Mouse (Mus musculus) stomach, postnatal 0 days (tissue): ENCODE results near the gene Inca1.

Experiments used
- CTCF ChIP-seq: IDR thresholded peaks from 2 replicates; pipeline ENCODE4 v1.5.1; 2016; ENCODE audit warnings: antibody characterized with exemption, low read depth, mild to moderate bottlenecking, moderate library complexity
- EP300 ChIP-seq: optimal IDR thresholded peaks from 2 replicates; pipeline ENCODE3; 2016; ENCODE audit warnings: antibody characterized with exemption

- no peak for TF ChIP-seq EP300
- no peak for TF ChIP-seq CTCF
Measured at GRCm38 (mm10) chr11:70649185-70649734, 50.7 kb downstream of the Inca1 start.
